Mouse (Mus musculus) intestine, embryonic 14.5 days (tissue): Measurements from ENCODE around the gene Arrb2. TPM values are rescaled to one million over a fixed set of nuclear protein-coding genes. Genes with fewer than 3 reads are reported as not detected.

Experiments
- ATAC-seq: fragments of 200-750 bp; cut with Nextera tagmentation; replicated peaks from 2 replicates; pipeline ENCODE4 v1.8.0; 2017; ENCODE audit warnings: low read depth, moderate number of reproducible peaks, moderate TSS enrichment, moderate library complexity; ENCODE audit not compliant: low FRiP score, low TSS enrichment
- DNase-seq: peaks from one replicate; pipeline ENCODE4 v3.0.0-alpha.2; 2018; ENCODE audit warnings: low spot score
- H3K27ac ChIP-seq: fragments of 300-500 bp; sonication (generic); 2 replicates; pipeline ENCODE4 v1.5.1; 2014; ENCODE audit warnings: low read depth, mild to moderate bottlenecking, control low read depth
- H3K27me3 ChIP-seq: fragments of 300-500 bp; sonication (generic); replicated peaks from 2 replicates; pipeline ENCODE4 v1.6.1; 2014; ENCODE audit warnings: low read length, control low read depth; ENCODE audit not compliant: control insufficient read depth, insufficient read depth
- H3K36me3 ChIP-seq: fragments of 300-500 bp; sonication (generic); 2 replicates; pipeline ENCODE4 v1.6.1; 2014; ENCODE audit warnings: low read length, control low read depth; ENCODE audit not compliant: control insufficient read depth, insufficient read depth
- H3K4me1 ChIP-seq: fragments of 300-500 bp; sonication (generic); replicated peaks from 2 replicates; pipeline ENCODE4 v1.6.1; 2014; ENCODE audit warnings: low read length, control low read depth, mixed read lengths; ENCODE audit not compliant: control insufficient read depth, insufficient read depth
- H3K4me2 ChIP-seq: fragments of 300-500 bp; sonication (generic); 2 replicates; pipeline ENCODE4 v1.6.1; 2014; ENCODE audit warnings: low read length
- H3K4me3 ChIP-seq: fragments of 300-500 bp; sonication (generic); 2 replicates; pipeline ENCODE4 v1.5.1; 2014; ENCODE audit warnings: low read depth, low read length, control low read depth, mixed read lengths
- H3K9ac ChIP-seq: fragments of 300-500 bp; sonication (generic); 2 replicates; pipeline ENCODE4 v1.6.1; 2014; ENCODE audit warnings: mild to moderate bottlenecking, low read length
- H3K9me3 ChIP-seq: fragments of 300-500 bp; sonication (generic); 2 replicates; pipeline ENCODE4 v1.6.1; 2016; ENCODE audit warnings: low read length, control low read depth; ENCODE audit not compliant: control insufficient read depth
- WGBS: fragments of 180-500 bp; shearing (Covaris S2); extraction: QIAGEN DNeasy Blood & Tissue Kit; methylation state at CpG from one replicate; pipeline ENCODE4 v1.1.7; 2014; 5-methylcytosine and 5-hydroxymethylcytosine counted together
- polyA plus RNA-seq: library from polyadenylated mRNA; unstranded; fragments of >200 nt; fragmentation: Nextera tagmentation; extraction: Ambion mirVana; gene quantifications from 2 replicates; pipeline ENCODE4 v1.2.1, GENCODE M21; 2014

Arrb2 gene
- polyA plus RNA-seq, 1 experiment from 2014 or later = 17.9 TPM

DNA sequence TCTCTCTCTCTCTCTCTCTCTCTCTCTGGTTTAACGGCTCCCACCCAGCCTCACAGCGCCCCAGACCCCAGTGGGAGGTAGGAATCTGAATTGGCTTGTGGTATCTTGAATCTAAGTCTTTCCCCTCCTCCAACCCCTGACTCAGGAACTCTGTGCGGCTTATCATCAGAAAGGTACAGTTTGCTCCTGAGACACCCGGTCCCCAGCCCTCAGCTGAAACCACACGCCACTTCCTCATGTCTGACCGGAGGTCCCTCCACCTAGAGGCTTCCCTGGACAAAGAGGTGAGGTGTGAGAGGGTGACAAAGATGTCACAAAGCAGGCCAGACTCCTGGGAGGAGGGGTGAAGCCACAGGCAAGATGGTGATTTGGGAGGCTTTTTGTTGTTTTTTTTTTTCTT, 5.0 kb downstream of the Arrb2 start:
- ATAC-seq = no peak
- H3K9ac ChIP-seq = no peak overlapping the region
- no peak overlapping the region for H3K4me3 ChIP-seq
- H3K27me3 ChIP-seq = no peaks in the 10 kb centered on the region
- WGBS = 79% methylated on average over 6 of the region's 6 CpGs
- H3K9me3 ChIP-seq = no peaks in the 10 kb centered on the region
- H3K4me1 ChIP-seq = no peaks in the 10 kb centered on the region; the same call in 1 of the 2 replicates
- H3K4me2 ChIP-seq = no peak overlapping the region
- peaks cover 44% of the 10 kb centered on the region for H3K36me3 ChIP-seq
- H3K27ac ChIP-seq = no peak overlapping the region
- DNase-seq = no peak

DNA sequence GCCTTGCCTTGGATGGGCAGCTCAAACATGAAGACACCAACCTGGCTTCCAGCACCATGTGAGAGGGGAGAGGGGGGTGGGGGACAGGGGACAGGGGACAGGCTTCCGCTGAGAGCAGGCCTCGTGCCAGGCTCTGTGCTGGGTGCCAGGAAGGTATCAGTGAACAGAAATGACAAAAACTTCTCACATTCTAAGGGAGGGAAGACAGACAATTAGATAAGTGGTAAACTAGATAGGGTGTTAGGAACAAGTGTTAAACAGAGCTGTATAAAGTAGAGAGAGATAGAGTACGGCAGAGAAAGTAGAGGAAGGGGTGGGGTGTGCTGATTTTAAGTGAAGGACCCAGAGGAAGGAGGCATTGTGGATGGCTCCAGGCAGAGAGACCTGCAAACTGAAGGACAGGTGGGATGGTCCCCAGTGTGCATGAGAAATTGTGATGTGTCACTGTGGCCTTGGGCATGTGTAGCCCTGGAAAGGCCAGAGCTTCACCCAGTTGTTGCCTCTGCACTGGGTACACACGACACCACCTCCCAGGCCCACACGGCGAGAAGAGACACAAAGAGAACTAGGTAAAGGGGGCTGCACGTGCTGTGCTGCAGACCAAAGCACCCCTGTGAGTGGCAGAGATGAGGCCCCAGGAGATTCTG, 6.4 kb downstream of the Arrb2 start:
- H3K9me3 ChIP-seq = no peaks in the 10 kb centered on the region
- no peak overlapping the region for H3K4me3 ChIP-seq
- no peak overlapping the region for H3K9ac ChIP-seq
- H3K4me1 ChIP-seq = no peaks in the 10 kb centered on the region
- peaks cover 44% of the 10 kb centered on the region for H3K36me3 ChIP-seq
- H3K27ac ChIP-seq = no peak overlapping the region
- H3K27me3 ChIP-seq = no peaks in the 10 kb centered on the region
- H3K4me2 ChIP-seq = no peak overlapping the region
- ATAC-seq = no peak
- no peak for DNase-seq
- 92% methylated on average over 7 of the region's 7 CpGs for WGBS

DNA sequence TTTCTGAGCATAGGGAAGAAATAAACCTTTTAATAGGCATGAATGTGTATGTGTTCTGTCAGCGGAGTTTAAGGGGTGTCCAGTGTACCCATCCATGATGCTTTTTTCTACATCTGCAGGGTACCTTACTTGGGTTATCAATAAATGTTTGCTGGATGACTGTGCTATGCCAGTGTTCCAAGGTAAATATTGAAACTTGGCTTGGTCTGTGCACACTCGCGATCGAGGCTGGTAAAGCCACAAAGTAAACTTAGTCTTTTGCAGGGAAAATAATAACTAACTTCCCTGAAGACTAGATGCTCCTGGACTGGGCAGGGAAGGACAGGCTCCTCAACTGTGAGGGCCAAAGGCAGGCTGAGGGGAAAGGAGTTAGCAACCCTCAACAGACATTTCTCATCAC, 8.2 kb downstream of the Arrb2 start:
- no peaks in the 10 kb centered on the region for H3K9me3 ChIP-seq
- no peak for DNase-seq
- H3K9ac ChIP-seq = no peak overlapping the region

GRCm38 (mm10) chr11:70441882-70442281, 9.4 kb downstream of the Arrb2 start:
- H3K9me3 ChIP-seq = no peaks in the 10 kb centered on the region
- no peak overlapping the region for H3K4me2 ChIP-seq
- no peak overlapping the region for H3K27ac ChIP-seq
- no peaks in the 10 kb centered on the region for H3K27me3 ChIP-seq
- H3K9ac ChIP-seq = no peak overlapping the region
- H3K36me3 ChIP-seq = peaks cover 31% of the 10 kb centered on the region
- no peak overlapping the region for H3K4me3 ChIP-seq
- no peaks in the 10 kb centered on the region for H3K4me1 ChIP-seq
- DNase-seq (no peak), ATAC-seq (no peak)
- WGBS = 90% methylated on average over 7 of the region's 7 CpGs

More for the DNA sequence above, 8.2 kb downstream of the Arrb2 start:
- WGBS = 87% methylated on average over 4 of the region's 4 CpGs
- no peak overlapping the region for H3K4me3 ChIP-seq
- ATAC-seq = no peak
- H3K4me2 ChIP-seq = no peak overlapping the region
- H3K27me3 ChIP-seq = no peaks in the 10 kb centered on the region
- H3K4me1 ChIP-seq = no peaks in the 10 kb centered on the region
- H3K27ac ChIP-seq = no peak overlapping the region
- peaks cover 44% of the 10 kb centered on the region for H3K36me3 ChIP-seq

- Histone ChIP-seq H3K9ac (no peak overlapping the region), H3K27me3 (no peaks in the 10 kb centered on the region), H3K36me3 (peaks cover 12% of the 10 kb centered on the region; the same call in 1 of the 2 replicates), H3K4me2 (no peak overlapping the region), H3K4me1 (no peaks in the 10 kb centered on the region), H3K9me3 (no peaks in the 10 kb centered on the region), H3K4me3 (no peak overlapping the region), H3K27ac (no peak overlapping the region)
- WGBS = 82% methylated on average over 3 of the region's 3 CpGs
- ATAC-seq (no peak), DNase-seq (no peak)
Observed at GRCm38 (mm10) chr11:70443964-70444363, 11.5 kb downstream of the Arrb2 start.

GRCm38 (mm10) chr11:70444667-70445066, 12.2 kb downstream of the Arrb2 start:
- WGBS = 68% methylated on average over 6 of the region's 6 CpGs
- H3K27me3 ChIP-seq = no peaks in the 10 kb centered on the region
- ATAC-seq = no peak
- no peak overlapping the region for H3K27ac ChIP-seq
- H3K9ac ChIP-seq = no peak overlapping the region
- no peaks in the 10 kb centered on the region for H3K9me3 ChIP-seq
- no peak overlapping the region for H3K4me3 ChIP-seq
- no peak overlapping the region for H3K4me2 ChIP-seq
- H3K4me1 ChIP-seq = no peaks in the 10 kb centered on the region
- DNase-seq = no peak
- H3K36me3 ChIP-seq = peaks cover 6% of the 10 kb centered on the region; the same call in 1 of the 2 replicates

DNA sequence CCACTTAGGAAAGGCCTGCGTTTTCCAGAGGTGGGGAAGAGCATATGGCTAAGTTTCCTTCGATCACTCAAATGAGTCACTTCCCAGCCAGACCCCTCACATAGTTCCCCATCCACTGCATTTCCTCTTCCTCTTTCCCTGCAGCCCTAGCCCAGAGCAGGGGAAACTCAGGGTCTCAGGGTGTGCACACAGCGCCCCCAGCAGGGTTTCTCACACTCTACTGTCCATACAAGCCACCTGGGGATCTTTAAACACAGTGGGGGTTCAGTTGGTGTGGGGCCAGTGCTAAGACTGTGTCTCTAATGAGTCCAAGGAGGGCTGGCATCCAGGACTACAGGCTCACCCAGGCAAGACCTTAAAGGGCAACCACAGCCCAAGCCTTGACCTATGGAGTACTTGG, 14.3 kb downstream of the Arrb2 start:
- 47% methylated on average over 3 of the region's 3 CpGs for WGBS
- H3K4me2 ChIP-seq = no peak overlapping the region
- H3K4me1 ChIP-seq = no peaks in the 10 kb centered on the region
- no peaks in the 10 kb centered on the region for H3K27me3 ChIP-seq
- H3K36me3 ChIP-seq = no peaks in the 10 kb centered on the region
- no peak overlapping the region for H3K9ac ChIP-seq
- no peak overlapping the region for H3K27ac ChIP-seq
- no peaks in the 10 kb centered on the region for H3K9me3 ChIP-seq
- ATAC-seq (no peak), DNase-seq (no peak)
- no peak overlapping the region for H3K4me3 ChIP-seq

- no peaks in the 10 kb centered on the region for H3K9me3 ChIP-seq
- no peak overlapping the region for H3K4me3 ChIP-seq
- H3K4me1 ChIP-seq = peaks cover under 1% of the 10 kb centered on the region; the same call in 1 of the 2 replicates
- WGBS = 64% methylated on average over 1 of the region's 1 CpGs
- H3K36me3 ChIP-seq = no peaks in the 10 kb centered on the region
- H3K27me3 ChIP-seq = no peaks in the 10 kb centered on the region
- DNase-seq (no peak), ATAC-seq (no peak)
- no peak overlapping the region for H3K9ac ChIP-seq
- H3K4me2 ChIP-seq = no peak overlapping the region
- no peak overlapping the region for H3K27ac ChIP-seq
Observed at GRCm38 (mm10) chr11:70447373-70447772, 14.9 kb downstream of the Arrb2 start.

- Histone ChIP-seq H3K4me3 (no peak overlapping the region), H3K27me3 (no peaks in the 10 kb centered on the region), H3K36me3 (peaks cover 13% of the 10 kb centered on the region; the same call in 1 of the 2 replicates), H3K27ac (no peak overlapping the region), H3K4me2 (no peak overlapping the region), H3K9ac (no peak overlapping the region), H3K9me3 (no peaks in the 10 kb centered on the region), H3K4me1 (peaks cover 16% of the 10 kb centered on the region)
- no peak for ATAC-seq
- WGBS = 81% methylated on average over 2 of the region's 2 CpGs
- DNase-seq = no peak
Observed at GRCm38 (mm10) chr11:70450926-70451325, 18.5 kb downstream of the Arrb2 start.
